Mouse (Mus musculus) megakaryocyte, embryonic 14.5 days (primary cell): ENCODE measurements around the gene Jund.

Source experiments
- FLI1 ChIP-seq: IDR thresholded peaks from 2 replicates; pipeline ENCODE4 v1.6.1; 2012; ENCODE audit warnings: low read length, inconsistent platforms, mixed read lengths
- GATA1 ChIP-seq: IDR thresholded peaks from 3 replicates; pipeline ENCODE4 v1.6.1; 2012; ENCODE audit warnings: mixed read lengths, low read length, inconsistent platforms, borderline replicate concordance

DNA sequence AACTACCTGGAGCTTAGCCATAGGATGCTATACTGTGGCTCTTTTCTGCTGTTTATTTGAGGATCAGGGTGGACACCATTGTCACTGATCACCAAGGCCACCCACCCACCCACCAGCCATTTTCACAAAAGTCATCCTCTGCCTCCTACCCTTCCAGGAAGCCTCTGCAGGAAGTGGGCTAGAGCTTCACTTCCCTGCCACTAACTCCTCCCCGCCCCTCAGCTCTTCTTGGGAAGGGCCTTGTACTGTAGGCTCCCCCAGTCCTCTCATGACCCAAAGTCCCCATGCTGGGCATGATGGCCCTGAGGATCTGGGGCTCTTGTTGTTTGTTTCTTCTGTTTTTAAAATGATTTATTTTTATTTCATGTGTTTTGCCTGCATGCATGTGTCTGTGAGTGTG is 23.4 kb upstream of the Jund start:
- TF ChIP-seq GATA1 (no peak), FLI1 (no peak)
